Mouse (Mus musculus): Measurements from ENCODE around the gene Olfr323.

Olfr323 gene

DNA sequence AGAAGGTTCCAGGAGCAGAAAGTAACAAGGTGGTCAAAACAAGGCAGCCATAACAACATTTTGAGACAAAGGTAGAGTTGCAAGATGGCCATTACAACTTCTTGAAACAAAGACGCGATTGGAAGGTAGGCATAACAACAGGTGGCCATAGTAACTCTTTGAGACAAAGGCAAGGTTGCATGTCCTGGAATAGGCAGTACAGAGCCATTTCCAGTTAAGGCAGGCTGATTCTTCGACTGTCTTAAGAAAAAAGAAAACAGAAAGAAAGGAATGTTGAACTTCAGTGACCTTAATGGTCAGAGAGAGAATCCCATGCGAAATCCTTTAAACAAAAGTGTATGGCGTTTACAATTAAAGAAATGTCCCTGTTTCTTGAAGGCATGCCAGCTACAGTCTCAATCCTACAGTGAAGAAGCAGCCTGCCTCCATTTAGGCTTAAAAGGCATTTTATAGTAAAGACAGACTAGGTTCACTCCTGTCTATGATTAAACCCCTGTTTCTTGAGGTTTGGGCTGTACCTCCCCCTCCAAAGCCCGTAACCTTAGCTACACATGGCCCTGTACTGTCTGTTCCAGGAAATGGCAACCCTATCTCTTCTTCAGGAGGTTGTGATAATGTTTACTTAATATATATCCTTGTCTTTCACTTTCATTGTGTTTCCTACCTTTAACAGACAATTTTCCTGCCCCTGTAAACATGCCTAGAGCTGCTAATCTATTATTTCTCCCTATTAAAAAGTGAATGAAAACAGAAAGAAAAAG, 27.3 kb downstream of the Olfr323 start:
- no peak for DNase-seq

GRCm38 (mm10) chr11:58602062-58602461, 28.2 kb downstream of the Olfr323 start:
- no peak for DNase-seq

DNA sequence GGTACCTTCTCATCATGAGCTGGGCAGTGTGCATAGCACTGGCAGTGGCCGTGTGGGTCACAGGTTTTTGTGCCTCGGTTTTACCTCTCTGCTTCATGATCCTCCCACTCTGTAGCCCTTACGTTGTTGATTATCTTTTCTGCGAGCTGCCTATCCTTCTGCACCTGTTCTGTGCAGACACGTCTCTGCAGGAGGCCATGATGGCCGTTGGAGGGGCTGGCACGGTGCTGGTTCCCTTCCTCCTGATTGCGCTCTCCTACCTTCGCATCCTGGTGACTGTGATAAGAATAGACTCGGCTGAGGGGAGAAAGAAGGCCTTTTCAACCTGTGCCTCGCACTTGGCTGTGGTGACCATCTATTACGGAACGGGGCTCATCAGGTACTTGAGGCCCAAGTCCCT, 32.5 kb downstream of the Olfr323 start:
- DNase-seq: no peak

DNA sequence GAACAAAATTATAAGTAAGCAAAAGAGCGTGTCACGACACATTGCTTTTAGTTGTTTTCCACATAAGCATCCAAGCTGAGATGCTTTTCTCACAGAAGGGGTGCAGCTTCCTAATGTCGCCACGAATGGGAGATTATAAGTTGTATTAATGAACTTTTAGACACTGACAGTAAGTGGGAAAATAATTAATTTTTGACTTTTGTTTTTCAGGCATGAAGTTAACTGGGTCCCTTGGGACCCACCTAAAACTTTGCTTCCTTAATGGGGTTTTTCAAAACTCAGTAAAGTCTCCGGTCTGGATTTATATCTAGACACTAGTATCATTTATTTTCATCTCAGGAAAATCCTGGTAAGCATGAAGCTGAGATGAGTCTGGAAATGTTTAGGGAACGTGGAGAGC, 35.5 kb downstream of the Olfr323 start, which contains the start of gene Olfr324:
Gene Olfr324, plus strand, starts transcription at position 301 of the 400 bp plus-strand sequence.
- DNase-seq: no peak

- no peak for DNase-seq
These were observed 41.6 kb downstream of the Olfr323 start for GRCm38 (mm10) chr11:58588620-58589250.

DNA sequence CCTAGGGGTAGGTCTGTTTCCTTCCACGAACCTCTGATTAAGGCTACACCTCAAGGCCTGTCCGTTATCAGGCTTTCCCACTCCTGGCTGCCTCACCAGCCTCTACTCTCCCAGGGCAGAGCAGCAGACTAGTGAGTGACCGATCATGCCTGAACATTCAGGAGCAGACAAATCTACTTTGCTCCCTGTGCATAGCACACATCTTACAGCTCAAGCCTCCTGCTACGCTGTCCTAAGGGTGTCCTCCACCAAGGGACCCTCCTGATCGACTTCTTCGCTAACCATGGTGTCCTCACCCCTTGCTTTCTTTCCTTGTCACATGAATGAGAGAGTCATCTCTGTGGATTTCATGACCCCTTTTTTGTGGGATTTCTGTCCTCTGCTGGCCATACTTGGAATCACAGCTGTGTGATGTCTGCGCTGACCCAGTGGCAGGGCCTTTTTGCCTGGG, 42.4 kb downstream of the Olfr323 start:
- peak in 1 of 2 experiments; percentile 37 for DNase-seq

DNA sequence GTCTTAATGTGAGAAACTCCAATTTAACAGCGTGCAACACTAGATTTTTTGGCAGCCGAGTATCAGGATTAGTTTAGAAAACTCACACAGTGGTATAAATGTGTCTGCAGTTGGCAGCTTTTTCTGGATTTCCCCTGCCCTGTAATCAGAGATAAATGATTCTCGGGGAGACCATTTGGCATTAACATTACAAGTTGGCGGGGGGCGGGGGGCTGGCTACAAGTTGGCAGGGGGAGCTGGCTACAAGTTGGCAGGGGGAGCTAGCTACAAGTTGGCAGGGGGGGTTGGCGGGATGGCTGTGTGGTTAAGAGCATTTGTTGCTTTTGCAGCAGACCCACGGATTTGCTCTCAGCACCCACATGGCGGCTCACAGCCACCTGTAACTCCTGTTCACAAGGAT, 51.7 kb downstream of the Olfr323 start:
- no peak for DNase-seq

- DNase-seq: no peak
These were observed 52.9 kb downstream of the Olfr323 start, which contains the start of gene Olfr325 for GRCm38 (mm10) chr11:58577430-58577829. Gene Olfr325 (plus strand): TSS chr11:58577730.

All from kidney, adult 8-10 months (tissue).